Mouse (Mus musculus) forebrain, embryonic 16.5 days (tissue): ENCODE measurements around the gene Iqgap3. TPM values are rescaled to one million over a fixed set of nuclear protein-coding genes. Genes with fewer than 3 reads are reported as not detected.

Experiments
- ATAC-seq: fragments of 200-750 bp; cut with Nextera tagmentation; 2 replicates; pipeline ENCODE4 v1.8.0; 2017; ENCODE audit warnings: mild to moderate bottlenecking, moderate library complexity
- H3K27ac ChIP-seq: fragments of 300-500 bp; sonication (generic); 2 replicates; pipeline ENCODE4 v1.5.1; 2014; ENCODE audit warnings: low read length, control low read depth
- H3K27me3 ChIP-seq: fragments of 300-500 bp; sonication (generic); replicated peaks from 2 replicates; pipeline ENCODE4 v1.6.1; 2014; ENCODE audit warnings: low read length; ENCODE audit not compliant: control insufficient read depth, insufficient read depth
- H3K36me3 ChIP-seq: fragments of 300-500 bp; sonication (generic); 2 replicates; pipeline ENCODE4 v1.6.1; 2014; ENCODE audit not compliant: control insufficient read depth, insufficient read depth
- H3K4me1 ChIP-seq: fragments of 300-500 bp; sonication (generic); replicated peaks from 2 replicates; pipeline ENCODE4 v1.6.1; 2014; ENCODE audit warnings: low read length; ENCODE audit not compliant: control insufficient read depth, insufficient read depth
- H3K4me2 ChIP-seq: fragments of 300-500 bp; sonication (generic); 2 replicates; pipeline ENCODE4 v1.6.1; 2014; ENCODE audit warnings: mild to moderate bottlenecking, low read length, control low read depth
- H3K4me3 ChIP-seq: fragments of 300-500 bp; sonication (generic); replicated peaks from 2 replicates; pipeline ENCODE4 v1.5.1; 2014; ENCODE audit warnings: mild to moderate bottlenecking, low read length, control low read depth
- H3K9ac ChIP-seq: fragments of 300-500 bp; sonication (generic); replicated peaks from 2 replicates; pipeline ENCODE4 v1.6.1; 2014; ENCODE audit warnings: low read depth, low read length, control low read depth
- H3K9me3 ChIP-seq: fragments of 300-500 bp; sonication (generic); 2 replicates; pipeline ENCODE4 v1.6.1; 2016; ENCODE audit warnings: low read length; ENCODE audit not compliant: control insufficient read depth
- WGBS: fragments of 180-500 bp; shearing (Covaris S2); extraction: QIAGEN DNeasy Blood & Tissue Kit; methylation state at CpG from one replicate; pipeline ENCODE4 v1.1.7; 2014; 5-methylcytosine and 5-hydroxymethylcytosine counted together
- polyA plus RNA-seq: library from polyadenylated mRNA; unstranded; fragments of >200 nt; fragmentation: Nextera tagmentation; extraction: Ambion mirVana; gene quantifications from 2 replicates; pipeline ENCODE4 v1.2.1, GENCODE M21; 2015

Gene Iqgap3
- 7.5 and 7.8 TPM in 2 replicates for polyA plus RNA-seq

GRCm38 (mm10) chr3:88081345-88082223 is at the start of gene Iqgap3:
TSS of gene Iqgap3 (plus strand) at chr3:88081971.
- H3K4me3 ChIP-seq, result peak within 1 kb of the TSS; percentile 51
- peak within 1 kb of the TSS; percentile 70 for H3K4me2 ChIP-seq
- peaks cover 11% of the 10 kb centered on the region for H3K4me1 ChIP-seq
- peak within 1 kb of the TSS; percentile 23 for H3K9ac ChIP-seq
- no peaks in the 10 kb centered on the region for H3K27me3 ChIP-seq
- no peaks in the 10 kb centered on the region for H3K36me3 ChIP-seq
- ATAC-seq, result peak; percentile 93
- 19% methylated on average over 33 of the region's 33 CpGs for WGBS
- H3K9me3 ChIP-seq, result no peaks in the 10 kb centered on the region
- H3K27ac ChIP-seq, result peak within 1 kb of the TSS; percentile 36; the same call in 1 of the 2 replicates

GRCm38 (mm10) chr3:88033506-88033905 is 48.3 kb upstream of the Iqgap3 start:
- no peaks in the 10 kb centered on the region for H3K4me1 ChIP-seq
- H3K4me2 ChIP-seq, result no peak overlapping the region

GRCm38 (mm10) chr3:88035561-88036293 is 46.0 kb upstream of the Iqgap3 start:
- Histone ChIP-seq H3K4me2 (no peak overlapping the region), H3K4me1 (no peaks in the 10 kb centered on the region), H3K9ac (no peak overlapping the region), H3K36me3 (no peaks in the 10 kb centered on the region), H3K9me3 (no peaks in the 10 kb centered on the region), H3K4me3 (no peak overlapping the region), H3K27me3 (peaks cover 15% of the 10 kb centered on the region), H3K27ac (no peak overlapping the region)
- 61% methylated on average over 1 of the region's 1 CpGs for WGBS
- ATAC-seq, result no peak

More at GRCm38 (mm10) chr3:88033506-88033905, 48.3 kb upstream of the Iqgap3 start:
- H3K9ac ChIP-seq, result no peak overlapping the region
- ATAC-seq, result no peak
- peaks cover 8% of the 10 kb centered on the region; the same call in 1 of the 2 replicates for H3K27me3 ChIP-seq
- H3K36me3 ChIP-seq, result no peaks in the 10 kb centered on the region
- no peak overlapping the region for H3K4me3 ChIP-seq
- WGBS, result 72% methylated on average over 5 of the region's 5 CpGs
- H3K27ac ChIP-seq, result no peak overlapping the region
- H3K9me3 ChIP-seq, result no peaks in the 10 kb centered on the region

- H3K4me2 ChIP-seq, result peak within 1 kb of the TSS; percentile 53
- H3K36me3 ChIP-seq, result no peaks in the 10 kb centered on the region
- H3K27me3 ChIP-seq, result peaks cover 18% of the 10 kb centered on the region
- peak within 1 kb of the TSS; percentile 56 for H3K9ac ChIP-seq
- 11% methylated on average over 36 of the region's 36 CpGs for WGBS
- no peaks in the 10 kb centered on the region for H3K9me3 ChIP-seq
- peaks cover 8% of the 10 kb centered on the region for H3K4me1 ChIP-seq
- H3K27ac ChIP-seq, result 0 out of 2 replicates have a peak within 1 kb of the TSS, but pooled peaks have one; percentile 21
- ATAC-seq, result peak; percentile 98
- peak within 1 kb of the TSS; percentile 74 for H3K4me3 ChIP-seq
Observed at GRCm38 (mm10) chr3:88042661-88043421, 38.9 kb upstream of the Iqgap3 start, which contains the start of gene Gpatch4. TSS of gene Gpatch4 (plus strand) at chr3:88043108.

- Histone ChIP-seq H3K9ac (no peak overlapping the region), H3K4me2 (no peak overlapping the region), H3K4me1 (no peaks in the 10 kb centered on the region), H3K27ac (no peak overlapping the region), H3K27me3 (no peaks in the 10 kb centered on the region), H3K4me3 (no peak overlapping the region), H3K36me3 (peaks cover 18% of the 10 kb centered on the region), H3K9me3 (no peaks in the 10 kb centered on the region)
- no peak for ATAC-seq
- WGBS, result 94% methylated on average over 3 of the region's 3 CpGs
Observed at GRCm38 (mm10) chr3:88049532-88049931, 32.2 kb upstream of the Iqgap3 start.

GRCm38 (mm10) chr3:88057030-88057429 is 24.7 kb upstream of the Iqgap3 start:
- Histone ChIP-seq H3K27ac (no peak overlapping the region), H3K27me3 (no peaks in the 10 kb centered on the region), H3K9ac (no peak overlapping the region), H3K4me1 (peaks cover 18% of the 10 kb centered on the region), H3K4me3 (no peak overlapping the region), H3K36me3 (peaks cover 22% of the 10 kb centered on the region), H3K4me2 (no peak overlapping the region; the same call in 1 of the 2 replicates), H3K9me3 (no peaks in the 10 kb centered on the region)
- 81% methylated on average over 6 of the region's 6 CpGs for WGBS
- no peak for ATAC-seq

- Histone ChIP-seq H3K9me3 (no peaks in the 10 kb centered on the region), H3K36me3 (peaks cover 14% of the 10 kb centered on the region), H3K27me3 (no peaks in the 10 kb centered on the region), H3K4me3 (peak within 1 kb of the TSS; percentile 62), H3K9ac (peak within 1 kb of the TSS; percentile 76), H3K4me2 (peak within 1 kb of the TSS; percentile 78), H3K27ac (no peak within 1 kb of the TSS), H3K4me1 (peaks cover 18% of the 10 kb centered on the region)
- peak; percentile 96 for ATAC-seq
- under 1% methylated on average over 59 of the region's 60 CpGs for WGBS
Observed at GRCm38 (mm10) chr3:88057902-88058696, 23.7 kb upstream of the Iqgap3 start, which contains the start of gene Naxe. TSS of gene Naxe (minus strand) at chr3:88058495.

- no peaks in the 10 kb centered on the region for H3K9me3 ChIP-seq
- no peaks in the 10 kb centered on the region for H3K36me3 ChIP-seq
- no peak overlapping the region for H3K4me3 ChIP-seq
- WGBS, result 8% methylated on average over 2 of the region's 2 CpGs
- no peak overlapping the region for H3K27ac ChIP-seq
- H3K27me3 ChIP-seq, result 0 out of 2 replicates have a peak, but pooled peaks cover 2% of the 10 kb centered on the region
- no peak overlapping the region for H3K9ac ChIP-seq
- H3K4me1 ChIP-seq, result no peaks in the 10 kb centered on the region
- no peak overlapping the region for H3K4me2 ChIP-seq
- ATAC-seq, result no peak
Observed at GRCm38 (mm10) chr3:88068386-88068785, 13.4 kb upstream of the Iqgap3 start.
